14 mouse cellular contexts compared by ENCODE assay signal in genomic region chr9:61386314-61386713, GRCm38 (mm10). TPM values are rescaled to one million over a fixed set of nuclear protein-coding genes. Genes with fewer than 3 reads are reported as not detected.
DNase-seq lines count a peak whose midpoint lies in the region; ATAC-seq and TF ChIP-seq lines count a peak whose summit lies in the region.
"Had no signal": no experiment of that assay in that cellular context is flagged by ENCODE, and none has a peak within 500 bp of the region (broad histone marks: within the 10 kb centered on the region; RNA-seq: fewer than 3 reads in every experiment).

No protein-coding gene starts in this region.

- peaks cover 99% of the 10 kb centered on the region for H3K4me1 ChIP-seq in limb, embryonic 12.5 days (replicated peaks)
- peaks cover 86% of the 10 kb centered on the region for H3K4me1 ChIP-seq in limb, embryonic 10.5 days
- peaks cover 19% of the 10 kb centered on the region for H3K4me1 ChIP-seq in forebrain, postnatal 0 days (ENCODE audit: insufficient read depth)
- peaks cover 100% of the 10 kb centered on the region for H3K4me1 ChIP-seq in neural tube, embryonic 13.5 days (replicated peaks)
- peaks cover 87% of the 10 kb centered on the region for H3K4me1 ChIP-seq in kidney, embryonic 15.5 days

- no peak for DNase-seq in limb, embryonic 10.5 days (ENCODE audit: low spot score)
- peak; percentile 93 for DNase-seq in R1 (ENCODE audit: low read depth, low spot score)
- no peak for DNase-seq in forebrain, postnatal 0 days
- no peak for DNase-seq in spleen, postnatal 10 days (ENCODE audit: low spot score in 2 of 2)
- DNase-seq: adrenal gland, postnatal 36 days; gastrocnemius, postnatal 10 days; liver; right cerebral cortex, postnatal 14 days had no signal

- H3K4me3 ChIP-seq in limb, embryonic 12.5 days (replicated peaks): no peak overlapping the region
- no peak overlapping the region for H3K4me3 ChIP-seq in limb, embryonic 10.5 days
- no peak overlapping the region for H3K4me3 ChIP-seq in forebrain, postnatal 0 days (ENCODE audit: low read depth, low read length)
- no peak overlapping the region for H3K4me3 ChIP-seq in neural tube, embryonic 13.5 days
- no peak overlapping the region for H3K4me3 ChIP-seq in kidney, embryonic 15.5 days (replicated peaks)
- H3K4me3 ChIP-seq: embryonic facial prominence, embryonic 13.5 days; layer of hippocampus, adult 2 months; left cerebral cortex, adult 2 months had no signal

- H3K36me3 ChIP-seq in limb, embryonic 12.5 days: peaks cover 90% of the 10 kb centered on the region
- peaks cover 90% of the 10 kb centered on the region for H3K36me3 ChIP-seq in limb, embryonic 10.5 days
- peaks cover 8% of the 10 kb centered on the region; the same call in 1 of the 2 replicates for H3K36me3 ChIP-seq in forebrain, postnatal 0 days (ENCODE audit: insufficient read depth)
- H3K36me3 ChIP-seq in neural tube, embryonic 13.5 days: peaks cover 46% of the 10 kb centered on the region
- H3K36me3 ChIP-seq in kidney, embryonic 15.5 days: peaks cover 60% of the 10 kb centered on the region

- H3K27ac ChIP-seq in limb, embryonic 12.5 days: no peak overlapping the region
- H3K27ac ChIP-seq in limb, embryonic 10.5 days: no peak overlapping the region
- no peak overlapping the region for H3K27ac ChIP-seq in forebrain, postnatal 0 days (ENCODE audit: low read depth, low read length)
- H3K27ac ChIP-seq in neural tube, embryonic 13.5 days (replicated peaks): peak overlapping the region; percentile 59; the same call in 1 of the 2 replicates
- no peak overlapping the region for H3K27ac ChIP-seq in kidney, embryonic 15.5 days
- H3K27ac ChIP-seq: embryonic facial prominence, embryonic 13.5 days; layer of hippocampus, adult 2 months; left cerebral cortex, adult 2 months had no signal

- 68% methylated on average over 2 of the region's 2 CpGs for whole genome bisulfite sequencing in limb, embryonic 12.5 days
- 60% methylated on average over 2 of the region's 2 CpGs for WGBS in limb, embryonic 10.5 days
- WGBS in forebrain, postnatal 0 days: 47% methylated on average over 2 of the region's 2 CpGs
- WGBS in neural tube, embryonic 13.5 days: 27% methylated on average over 2 of the region's 2 CpGs
- WGBS in kidney, embryonic 15.5 days: 72% methylated on average over 2 of the region's 2 CpGs

- H3K4me2 ChIP-seq in limb, embryonic 12.5 days: peak overlapping the region; percentile 43
- no peak overlapping the region for H3K4me2 ChIP-seq in forebrain, postnatal 0 days (ENCODE audit: low read depth)
- H3K4me2 ChIP-seq in neural tube, embryonic 13.5 days: peak overlapping the region; percentile 36; the same call in 1 of the 2 replicates
- H3K4me2 ChIP-seq in kidney, embryonic 15.5 days: no peak overlapping the region
- H3K4me2 ChIP-seq: embryonic facial prominence, embryonic 13.5 days had no signal

- ATAC-seq in limb, embryonic 12.5 days (ENCODE audit: insufficient number of reproducible peaks, insufficient read depth, low FRiP score, low TSS enrichment, low read depth): no peak
- no peak for ATAC-seq in forebrain, postnatal 0 days
- no peak for ATAC-seq in neural tube, embryonic 13.5 days (ENCODE audit: low read depth)
- ATAC-seq in kidney, embryonic 15.5 days (replicated peaks; ENCODE audit: low FRiP score): no peak

- H3K9me3 ChIP-seq in limb, embryonic 12.5 days: no peaks in the 10 kb centered on the region
- H3K9me3 ChIP-seq in limb, embryonic 10.5 days (replicated peaks): no peaks in the 10 kb centered on the region
- no peaks in the 10 kb centered on the region for H3K9me3 ChIP-seq in forebrain, postnatal 0 days (ENCODE audit: low read length)
- no peaks in the 10 kb centered on the region for H3K9me3 ChIP-seq in neural tube, embryonic 13.5 days
- no peaks in the 10 kb centered on the region for H3K9me3 ChIP-seq in kidney, embryonic 15.5 days (replicated peaks)
- H3K9me3 ChIP-seq: embryonic facial prominence, embryonic 13.5 days had no signal

- no peak for TF ChIP-seq CTCF in forebrain, postnatal 0 days (IDR thresholded peaks at IDR 0.05; ENCODE audit: low read depth)

- H3K27me3 ChIP-seq in limb, embryonic 12.5 days: no peaks in the 10 kb centered on the region
- H3K27me3 ChIP-seq in limb, embryonic 10.5 days (ENCODE audit: low read depth, poor library complexity, severe bottlenecking): peaks cover 22% of the 10 kb centered on the region; the same call in 1 of the 2 replicates
- no peaks in the 10 kb centered on the region for H3K27me3 ChIP-seq in forebrain, postnatal 0 days (ENCODE audit: insufficient read depth, low read length)
- H3K27me3 ChIP-seq in neural tube, embryonic 13.5 days: no peaks in the 10 kb centered on the region; the same call in 1 of the 2 replicates
- peaks cover 8% of the 10 kb centered on the region; the same call in 1 of the 2 replicates for H3K27me3 ChIP-seq in kidney, embryonic 15.5 days
- H3K27me3 ChIP-seq: embryonic facial prominence, embryonic 13.5 days had no signal

- H3K9ac ChIP-seq in limb, embryonic 12.5 days (replicated peaks): no peak overlapping the region
- 0 out of 2 replicates have a peak overlapping the region, but pooled peaks have one; percentile 3 for H3K9ac ChIP-seq in forebrain, postnatal 0 days
- peak overlapping the region; percentile 18; the same call in 1 of the 2 replicates for H3K9ac ChIP-seq in neural tube, embryonic 13.5 days
- H3K9ac ChIP-seq in kidney, embryonic 15.5 days: no peak overlapping the region
- H3K9ac ChIP-seq: embryonic facial prominence, embryonic 13.5 days had no signal

RNA-seq across cellular contexts. Expression of gene Tle3, which starts 14.1 kb away (rescaled TPM):
- polyA plus RNA-seq in limb, embryonic 12.5 days (2016; fragmentation: Nextera tagmentation; extraction: Ambion mirVana): 59.1 and 71.2 TPM in 2 replicates
- polyA plus RNA-seq in limb, embryonic 10.5 days (2016; fragmentation: Nextera tagmentation; extraction: Ambion mirVana): 53.4 and 55.7 TPM in 2 replicates
- total RNA-seq in forebrain, postnatal 0 days (2014; rRNA removed): 63.3 and 66.3 TPM in 2 replicates
- polyA plus RNA-seq in forebrain, postnatal 0 days (2015; fragmentation: Nextera tagmentation; extraction: Ambion mirVana): 16.3 and 21.1 TPM in 2 replicates
- polyA plus RNA-seq in neural tube, embryonic 13.5 days (2015; fragmentation: Nextera tagmentation; extraction: Ambion mirVana): 31.1 and 33.7 TPM in 2 replicates
- polyA plus RNA-seq in kidney, embryonic 15.5 days (2015; fragmentation: Nextera tagmentation; extraction: Ambion mirVana): 26.1 and 30.9 TPM in 2 replicates

Comparison
In these comparisons a context has a peak if more than half of its experiments do, and no peak if none do; other contexts are left out.
1. H3K4me2 ChIP-seq: peak in limb, embryonic 12.5 days (single experiment) and neural tube, embryonic 13.5 days (single experiment); none in forebrain, postnatal 0 days (single experiment) and kidney, embryonic 15.5 days (single experiment).
2. H3K9ac ChIP-seq: peak in forebrain, postnatal 0 days (single experiment) and neural tube, embryonic 13.5 days (single experiment); none in limb, embryonic 12.5 days (single experiment) and kidney, embryonic 15.5 days (single experiment).